Mouse (Mus musculus) hindbrain, embryonic 14.5 days (tissue): ENCODE measurements around the gene Nkiras2. TPM values are rescaled to one million over a fixed set of nuclear protein-coding genes. Genes with fewer than 3 reads are reported as not detected.
"Not testable (repeated sequence)": the region's sequence is repeated elsewhere in the genome, so short reads cannot be mapped to it uniquely, and the experiment has no call there.

Experiments
- ATAC-seq: fragments of 200-750 bp; cut with Nextera tagmentation; 2 replicates; pipeline ENCODE4 v1.8.0; 2017; ENCODE audit warnings: moderate number of reproducible peaks, mild to moderate bottlenecking, moderate TSS enrichment, moderate library complexity; ENCODE audit not compliant: low FRiP score
- DNase-seq: peaks from one replicate; pipeline ENCODE4 v3.0.0-alpha.2; 2015; ENCODE audit warnings: low spot score
- H3K27ac ChIP-seq: fragments of 300-500 bp; sonication (generic); 2 replicates; pipeline ENCODE4 v1.5.1; 2014; ENCODE audit warnings: mild to moderate bottlenecking, moderate library complexity
- H3K27me3 ChIP-seq: fragments of 300-500 bp; sonication (generic); 2 replicates; pipeline ENCODE4 v1.6.1; 2014; ENCODE audit warnings: mild to moderate bottlenecking, low read length, mixed read lengths; ENCODE audit not compliant: control insufficient read depth, insufficient read depth
- H3K36me3 ChIP-seq: fragments of 300-500 bp; sonication (generic); replicated peaks from 2 replicates; pipeline ENCODE4 v1.6.1; 2014; ENCODE audit not compliant: control insufficient read depth, insufficient read depth
- H3K4me1 ChIP-seq: fragments of 300-500 bp; sonication (generic); replicated peaks from 2 replicates; pipeline ENCODE4 v1.6.1; 2014; ENCODE audit warnings: antibody characterized with exemption, low read length, mixed read lengths; ENCODE audit not compliant: control insufficient read depth, insufficient read depth
- H3K4me2 ChIP-seq: fragments of 300-500 bp; sonication (generic); replicated peaks from 2 replicates; pipeline ENCODE4 v1.6.1; 2014; ENCODE audit warnings: mild to moderate bottlenecking, moderate library complexity
- H3K4me3 ChIP-seq: fragments of 300-500 bp; sonication (generic); replicated peaks from 2 replicates; pipeline ENCODE4 v1.5.1; 2014; ENCODE audit warnings: mild to moderate bottlenecking, low read length
- H3K9ac ChIP-seq: fragments of 300-500 bp; sonication (generic); 2 replicates; pipeline ENCODE4 v1.6.1; 2014
- H3K9me3 ChIP-seq: fragments of 300-500 bp; sonication (generic); 2 replicates; pipeline ENCODE4 v1.6.1; 2016; ENCODE audit warnings: low read length; ENCODE audit not compliant: control insufficient read depth
- WGBS: fragments of 180-500 bp; shearing (Covaris S2); extraction: QIAGEN DNeasy Blood & Tissue Kit; methylation state at CpG from one replicate; pipeline ENCODE4 v1.1.7; 2014; 5-methylcytosine and 5-hydroxymethylcytosine counted together
- polyA plus RNA-seq: library from polyadenylated mRNA; unstranded; fragments of >200 nt; fragmentation: Nextera tagmentation; extraction: Ambion mirVana; gene quantifications from 2 replicates; pipeline ENCODE4 v1.2.1, GENCODE M21; 2014

The Nkiras2 gene
- polyA plus RNA-seq, 1 experiment from 2014 or later: 103 TPM

- no peaks in the 10 kb centered on the region for H3K9me3 ChIP-seq
- peaks cover 7% of the 10 kb centered on the region for H3K27me3 ChIP-seq
- DNase-seq (peak; percentile 70), ATAC-seq (0 out of 2 replicates have a peak, but pooled peaks have one; percentile 27)
- no peak overlapping the region for H3K27ac ChIP-seq
- no peaks in the 10 kb centered on the region for H3K4me1 ChIP-seq
- H3K9ac ChIP-seq: peak overlapping the region; percentile 58
- H3K4me3 ChIP-seq: peak overlapping the region; percentile 39
- H3K4me2 ChIP-seq: peak overlapping the region; percentile 80
- H3K36me3 ChIP-seq: no peaks in the 10 kb centered on the region
- WGBS: 7% methylated on average over 52 of the region's 52 CpGs
Measured at GRCm38 (mm10) chr11:100640159-100640906, 21.3 kb downstream of the Nkiras2 start.

GRCm38 (mm10) chr11:100643612-100644575 lies 24.9 kb downstream of the Nkiras2 start:
- ATAC-seq: no peak
- H3K9ac ChIP-seq: no peak overlapping the region
- H3K4me3 ChIP-seq: no peak overlapping the region
- H3K27me3 ChIP-seq: peaks cover 7% of the 10 kb centered on the region
- WGBS: 67% methylated on average over 15 of the region's 15 CpGs
- H3K9me3 ChIP-seq: no peaks in the 10 kb centered on the region
- no peak for DNase-seq
- no peak overlapping the region for H3K4me2 ChIP-seq
- H3K36me3 ChIP-seq: no peaks in the 10 kb centered on the region
- H3K4me1 ChIP-seq: no peaks in the 10 kb centered on the region
- no peak overlapping the region for H3K27ac ChIP-seq

GRCm38 (mm10) chr11:100646265-100646664 lies 27.2 kb downstream of the Nkiras2 start:
- Histone ChIP-seq H3K4me3 (no peak overlapping the region), H3K9me3 (no peaks in the 10 kb centered on the region), H3K27me3 (peaks cover 12% of the 10 kb centered on the region), H3K4me2 (no peak overlapping the region), H3K4me1 (no peaks in the 10 kb centered on the region), H3K27ac (no peak overlapping the region), H3K36me3 (no peaks in the 10 kb centered on the region), H3K9ac (no peak overlapping the region)
- 14% methylated on average over 1 of the region's 1 CpGs for WGBS
- ATAC-seq (no peak), DNase-seq (no peak)

- H3K9ac ChIP-seq: no peak overlapping the region
- 89% methylated on average over 8 of the region's 8 CpGs for WGBS
- H3K27me3 ChIP-seq: peaks cover 20% of the 10 kb centered on the region
- H3K4me2 ChIP-seq: no peak overlapping the region
- H3K4me3 ChIP-seq: no peak overlapping the region
- no peaks in the 10 kb centered on the region for H3K4me1 ChIP-seq
- H3K36me3 ChIP-seq: no peaks in the 10 kb centered on the region
- no peak for DNase-seq
- H3K9me3 ChIP-seq: no peaks in the 10 kb centered on the region
- no peak overlapping the region for H3K27ac ChIP-seq
- ATAC-seq: no peak
Measured at GRCm38 (mm10) chr11:100648405-100648804, 29.4 kb downstream of the Nkiras2 start.

GRCm38 (mm10) chr11:100651205-100651604 lies 32.2 kb downstream of the Nkiras2 start:
- DNase-seq: no peak
- no peak for ATAC-seq
- Histone ChIP-seq H3K27me3 (peaks cover 20% of the 10 kb centered on the region), H3K9ac (no peak overlapping the region), H3K4me1 (no peaks in the 10 kb centered on the region), H3K27ac (no peak overlapping the region), H3K36me3 (no peaks in the 10 kb centered on the region), H3K4me2 (no peak overlapping the region), H3K9me3 (no peaks in the 10 kb centered on the region), H3K4me3 (no peak overlapping the region)
- WGBS: 30% methylated on average over 8 of the region's 8 CpGs

- ATAC-seq: no peak
- Histone ChIP-seq H3K4me1 (no peaks in the 10 kb centered on the region), H3K27me3 (peaks cover 20% of the 10 kb centered on the region), H3K9ac (no peak overlapping the region), H3K4me2 (no peak overlapping the region), H3K27ac (no peak overlapping the region), H3K36me3 (no peaks in the 10 kb centered on the region), H3K9me3 (no peaks in the 10 kb centered on the region), H3K4me3 (no peak overlapping the region)
- 35% methylated on average over 3 of the region's 3 CpGs for WGBS
- DNase-seq: no peak
Measured at GRCm38 (mm10) chr11:100651748-100652147, 32.7 kb downstream of the Nkiras2 start.

- H3K9me3 ChIP-seq, H3K36me3 ChIP-seq, H3K4me3 ChIP-seq, H3K9ac ChIP-seq, H3K4me2 ChIP-seq, DNase-seq, H3K4me1 ChIP-seq, ATAC-seq, H3K27ac ChIP-seq: not testable (repeated sequence)
- 50% methylated on average over 2 of the region's 3 CpGs for WGBS
- peaks cover 15% of the 10 kb centered on the region for H3K27me3 ChIP-seq
Measured at GRCm38 (mm10) chr11:100655589-100655988, 36.5 kb downstream of the Nkiras2 start.

GRCm38 (mm10) chr11:100656458-100656857 lies 37.4 kb downstream of the Nkiras2 start:
- no peak overlapping the region for H3K4me2 ChIP-seq
- peak; percentile 26 for DNase-seq

GRCm38 (mm10) chr11:100659806-100660205 lies 40.8 kb downstream of the Nkiras2 start:
- H3K27ac ChIP-seq: no peak overlapping the region
- H3K36me3 ChIP-seq: no peaks in the 10 kb centered on the region
- H3K4me1 ChIP-seq: no peaks in the 10 kb centered on the region
- WGBS: 73% methylated on average over 10 of the region's 10 CpGs
- no peak overlapping the region for H3K4me3 ChIP-seq
- H3K4me2 ChIP-seq: no peak overlapping the region
- no peak overlapping the region for H3K9ac ChIP-seq
- no peak for ATAC-seq
- H3K9me3 ChIP-seq: no peaks in the 10 kb centered on the region
- no peak for DNase-seq
- no peaks in the 10 kb centered on the region for H3K27me3 ChIP-seq

More at GRCm38 (mm10) chr11:100656458-100656857, 37.4 kb downstream of the Nkiras2 start:
- Histone ChIP-seq H3K9me3 (no peaks in the 10 kb centered on the region), H3K36me3 (no peaks in the 10 kb centered on the region), H3K4me1 (no peaks in the 10 kb centered on the region), H3K27me3 (peaks cover 6% of the 10 kb centered on the region; the same call in 1 of the 2 replicates), H3K27ac (no peak overlapping the region), H3K9ac (no peak overlapping the region), H3K4me3 (no peak overlapping the region)
- 8% methylated on average over 6 of the region's 6 CpGs for WGBS
- no peak; the same call in 1 of the 2 replicates for ATAC-seq
